Mouse (Mus musculus) layer of hippocampus, adult 9-11 months (tissue): ENCODE measurements around the gene Trib2.

Source experiments
- DNase-seq: peaks from one replicate; pipeline ENCODE4 v3.0.0; 2022

The Trib2 gene

GRCm38 (mm10) chr12:15813133-15813818, 3.4 kb downstream of the Trib2 start:
- no peak for DNase-seq

- no peak for DNase-seq
These were observed 4.4 kb downstream of the Trib2 start for GRCm38 (mm10) chr12:15812139-15812962.

- no peak for DNase-seq
These were observed 5.0 kb downstream of the Trib2 start for GRCm38 (mm10) chr12:15811682-15812081.

- DNase-seq = no peak
These were observed 5.8 kb downstream of the Trib2 start for GRCm38 (mm10) chr12:15810926-15811325.

DNA sequence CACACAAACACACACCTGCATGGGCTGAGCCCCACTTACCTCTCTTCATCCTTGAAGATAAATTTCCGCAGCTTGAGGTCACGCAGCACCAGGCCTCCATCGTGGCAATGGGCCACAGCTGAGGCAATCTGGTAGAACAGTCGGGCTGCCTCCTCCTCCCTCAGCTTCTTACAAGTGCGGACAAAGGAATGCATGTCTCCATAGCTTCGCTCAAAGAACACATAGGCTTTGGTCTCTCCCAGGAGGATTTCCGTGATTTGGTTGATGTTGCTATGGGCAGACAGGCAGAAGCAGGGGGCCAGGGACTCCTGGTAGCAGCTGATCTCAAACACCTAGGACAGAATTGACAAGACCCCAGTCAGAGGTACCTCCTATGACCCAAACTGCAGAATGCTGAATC, 7.1 kb downstream of the Trib2 start:
- no peak for DNase-seq

DNA sequence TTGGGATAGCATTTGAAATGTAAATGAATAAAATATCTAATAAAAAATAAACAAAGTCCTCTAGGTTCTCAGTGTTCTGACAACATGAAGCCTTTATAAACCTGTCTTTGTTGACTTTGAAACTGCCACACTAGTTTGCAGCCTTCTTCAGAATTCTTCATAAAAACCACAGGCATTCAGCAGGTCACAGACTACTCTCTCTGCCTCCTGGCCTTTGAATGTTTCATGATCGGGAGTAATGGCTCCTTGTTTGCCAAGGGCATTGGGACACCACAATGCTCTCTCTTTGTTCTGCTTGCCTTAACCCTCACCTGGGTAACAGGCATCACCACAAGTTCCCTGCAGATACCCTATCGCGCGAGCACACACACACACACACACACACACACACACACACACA, 7.5 kb downstream of the Trib2 start:
- no peak for DNase-seq

DNA sequence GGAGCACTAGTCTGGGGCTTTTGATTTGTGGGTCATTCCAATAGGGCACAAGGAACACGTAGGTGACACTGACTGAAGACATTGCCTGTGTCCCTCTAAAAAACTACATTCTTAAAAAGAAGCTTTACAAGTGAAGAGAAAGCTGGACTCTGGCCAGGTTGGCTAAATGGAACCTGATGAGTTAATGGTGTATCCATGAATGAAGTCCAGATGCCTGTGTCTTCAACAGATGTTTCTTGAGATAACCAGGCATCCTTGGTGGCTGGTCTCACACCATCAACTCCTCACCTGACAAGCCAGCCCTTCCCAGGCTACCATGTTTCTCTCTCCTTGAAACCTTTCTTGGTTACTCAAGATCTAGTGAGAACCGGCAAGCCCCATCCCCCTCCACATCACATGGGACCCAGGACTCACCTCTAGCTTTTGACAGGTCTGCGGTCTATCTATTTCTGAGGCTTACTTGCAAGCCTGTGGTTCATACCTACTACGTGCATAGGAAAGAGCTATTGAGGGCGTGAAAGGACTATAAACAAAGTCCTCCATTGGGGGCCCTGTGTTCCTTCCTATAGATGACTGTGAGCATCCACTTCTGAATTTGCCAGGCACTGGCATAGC, 8.4 kb downstream of the Trib2 start:
- DNase-seq = no peak

DNA sequence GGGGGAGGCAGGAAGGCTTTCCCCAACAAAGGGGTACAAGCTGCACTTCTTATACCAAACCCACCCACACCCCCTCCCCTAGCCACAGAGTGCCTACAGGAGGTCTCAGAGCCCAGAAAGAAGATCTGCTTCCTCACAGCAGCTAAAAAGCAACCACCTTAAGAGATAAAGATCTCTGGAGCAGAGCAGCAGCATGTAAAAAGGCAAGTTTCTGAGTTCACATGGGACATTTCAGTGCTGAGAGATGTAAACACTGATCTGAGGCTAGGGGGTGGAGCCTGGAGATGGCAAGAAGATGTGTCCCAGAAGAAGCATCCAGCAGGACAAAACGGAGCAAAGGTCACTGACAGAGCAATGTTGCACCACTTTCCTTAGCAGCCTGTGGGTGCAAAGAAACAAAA, 11.8 kb downstream of the Trib2 start:
- no peak for DNase-seq

DNA sequence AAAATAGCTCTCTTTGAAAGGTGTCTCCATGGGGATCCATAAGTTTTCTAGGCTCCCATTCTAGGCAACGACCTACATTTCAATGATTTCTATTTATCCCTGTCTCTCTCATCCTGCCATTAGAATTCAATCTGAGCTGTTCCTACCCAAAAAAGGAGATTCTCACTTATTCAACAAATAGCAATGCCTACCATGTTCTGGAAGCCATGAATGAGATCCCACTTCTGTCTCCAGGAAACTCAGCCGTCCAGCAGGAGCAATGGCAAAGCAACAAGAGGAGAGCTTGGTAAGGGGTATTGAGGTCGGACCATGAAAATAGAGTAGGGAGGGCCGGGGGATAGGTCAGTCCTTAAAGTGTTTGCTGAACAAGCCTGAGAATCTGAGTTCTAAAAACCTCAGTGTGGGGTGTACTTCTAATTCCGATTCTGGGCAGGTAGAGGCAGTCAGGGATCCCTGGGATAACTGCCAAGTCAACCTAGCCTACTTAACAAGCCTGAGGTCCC, 12.7 kb downstream of the Trib2 start:
- no peak for DNase-seq

- no peak for DNase-seq
These were observed 15.2 kb downstream of the Trib2 start for GRCm38 (mm10) chr12:15801571-15801930.

DNA sequence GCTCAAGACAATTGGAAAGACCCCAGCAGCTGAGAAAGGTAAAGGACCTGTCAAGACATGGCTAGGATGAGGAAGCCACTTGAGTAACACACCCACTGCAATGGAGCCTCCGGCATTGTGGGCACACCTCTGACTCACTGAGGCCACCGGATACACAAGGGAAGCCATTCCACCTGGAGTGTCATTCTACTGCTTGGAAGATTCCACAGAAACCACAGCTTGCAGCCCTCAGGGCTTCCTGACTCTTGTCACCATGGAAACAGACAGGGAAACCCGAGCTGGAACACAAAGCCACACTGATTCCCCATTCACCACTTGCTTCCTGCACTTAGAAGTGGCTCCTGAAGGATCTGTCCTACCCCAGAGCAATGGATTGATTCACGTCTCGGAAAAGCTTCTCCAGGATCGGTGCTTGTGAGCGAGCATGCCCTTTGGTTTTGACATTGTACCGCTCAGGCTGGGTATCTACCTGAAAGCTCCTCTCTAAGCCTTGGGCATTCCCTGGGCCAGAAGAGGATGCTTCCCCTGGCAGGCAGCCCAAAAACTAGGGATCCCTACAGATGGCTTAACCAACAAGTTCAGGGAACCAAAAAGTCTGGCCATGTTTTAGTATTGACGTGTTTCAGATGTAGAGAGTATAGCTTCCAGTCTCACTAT, 15.7 kb downstream of the Trib2 start:
- DNase-seq = peak; percentile 42

GRCm38 (mm10) chr12:15800196-15800913, 16.4 kb downstream of the Trib2 start:
- no peak for DNase-seq

GRCm38 (mm10) chr12:15798019-15798418, 18.7 kb downstream of the Trib2 start:
- no peak for DNase-seq

GRCm38 (mm10) chr12:15795886-15796285, 20.8 kb downstream of the Trib2 start:
- DNase-seq = no peak

GRCm38 (mm10) chr12:15793336-15793735, 23.4 kb downstream of the Trib2 start:
- no peak for DNase-seq

DNA sequence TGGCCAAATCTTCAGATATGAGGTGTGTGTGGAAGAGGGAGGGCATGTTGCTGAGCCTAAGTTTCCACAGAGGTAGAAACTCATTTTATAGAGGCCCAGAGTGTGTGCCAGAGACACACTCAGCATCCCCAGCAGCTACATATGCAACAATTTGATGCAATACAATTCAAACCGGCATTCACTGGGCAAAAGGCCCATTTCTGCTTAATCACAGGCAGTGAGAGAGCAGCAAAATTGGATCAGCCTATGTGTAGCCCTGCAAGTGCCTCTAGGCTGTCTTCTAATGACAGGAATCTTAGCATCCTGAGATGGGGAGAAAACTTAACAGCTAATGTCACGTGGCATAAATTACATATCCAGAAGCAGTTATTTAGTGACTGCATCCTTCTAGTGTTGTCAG, 26.5 kb downstream of the Trib2 start:
- no peak for DNase-seq

GRCm38 (mm10) chr12:15777047-15777446, 39.7 kb downstream of the Trib2 start:
- DNase-seq = no peak

DNA sequence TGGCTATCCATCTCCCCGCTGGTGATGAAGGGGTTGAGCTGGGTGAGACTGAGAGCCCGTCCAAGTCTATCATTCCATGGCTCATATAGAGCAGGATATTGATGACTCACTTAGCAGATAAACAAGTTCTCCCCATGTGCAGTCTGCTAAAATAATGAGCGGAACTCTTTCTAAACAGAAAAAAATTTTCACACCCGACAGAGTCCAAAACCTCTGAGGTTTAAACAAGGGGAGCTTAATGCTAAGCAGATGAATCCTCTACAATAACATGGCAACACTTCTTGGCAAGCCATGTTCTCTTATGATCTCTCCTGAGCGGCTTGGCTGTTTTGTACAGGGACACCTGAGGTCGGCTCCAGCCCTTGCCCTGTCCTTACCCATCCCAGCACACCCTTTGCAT, 45.0 kb downstream of the Trib2 start:
- DNase-seq = no peak

GRCm38 (mm10) chr12:15768536-15768935, 48.2 kb downstream of the Trib2 start:
- peak; percentile 69 for DNase-seq

GRCm38 (mm10) chr12:15765996-15766395, 50.7 kb downstream of the Trib2 start:
- peak; percentile 64 for DNase-seq

GRCm38 (mm10) chr12:15765238-15765637, 51.5 kb downstream of the Trib2 start:
- no peak for DNase-seq

DNA sequence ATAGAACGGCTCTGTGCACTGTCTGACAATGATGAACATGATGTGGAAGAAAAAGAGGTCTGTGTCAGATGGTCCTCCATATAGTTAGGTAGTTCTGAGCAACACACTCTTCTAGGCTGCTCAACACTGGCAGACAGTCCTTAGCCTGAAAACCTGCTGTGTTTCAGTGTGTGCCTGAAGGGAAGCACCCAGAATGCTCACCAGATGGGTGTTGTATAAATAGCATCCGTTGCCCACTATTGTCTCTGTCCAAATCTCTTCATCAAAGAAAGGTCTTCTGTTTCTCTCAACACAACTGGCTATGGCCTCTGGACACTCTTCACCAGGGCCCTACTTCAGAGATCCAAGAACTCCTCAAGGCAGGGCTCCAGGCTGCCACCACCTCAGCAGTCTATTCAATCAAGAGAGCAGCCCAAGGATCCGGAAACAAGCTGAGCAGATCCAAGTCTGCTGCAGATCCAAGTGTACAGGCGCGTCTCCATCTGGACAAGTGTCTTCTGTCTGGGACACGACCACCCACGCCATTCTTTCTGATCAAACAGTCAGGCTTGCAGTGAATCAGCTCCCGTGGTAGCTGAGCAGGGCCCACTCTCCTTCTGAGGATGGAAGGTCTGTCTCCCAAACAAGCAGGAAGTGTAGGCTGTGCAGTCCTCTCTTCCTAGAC, 55.1 kb downstream of the Trib2 start:
- DNase-seq = peak; percentile 91
